Mouse (Mus musculus): Measurements from ENCODE around the gene Msi2. TPM values are rescaled to one million over a fixed set of nuclear protein-coding genes. Genes with fewer than 3 reads are reported as not detected.

Msi2 gene
- polyA plus RNA-seq, 1 experiment = 6.7 TPM

- no peak for DNase-seq (ENCODE audit: low read depth, low spot score)
- WGBS = 47% methylated on average over 3 of the region's 3 CpGs
Observed at GRCm38 (mm10) chr11:88600194-88600593, 118.1 kb downstream of the Msi2 start.

- 19% methylated on average over 17 of the region's 17 CpGs for WGBS
- DNase-seq (ENCODE audit: low read depth, low spot score) = no peak
Observed at GRCm38 (mm10) chr11:88599332-88600130, 118.8 kb downstream of the Msi2 start.

- DNase-seq (ENCODE audit: low read depth, low spot score) = no peak
- 24% methylated on average over 3 of the region's 3 CpGs for whole genome bisulfite sequencing
Observed at GRCm38 (mm10) chr11:88598848-88599175, 119.5 kb downstream of the Msi2 start.

- WGBS = 75% methylated on average over 11 of the region's 11 CpGs
- DNase-seq (ENCODE audit: low read depth, low spot score) = no peak
Observed at GRCm38 (mm10) chr11:88598150-88598847, 120.0 kb downstream of the Msi2 start.

- 67% methylated on average over 4 of the region's 4 CpGs for WGBS
- no peak for DNase-seq (ENCODE audit: low read depth, low spot score)
Observed at GRCm38 (mm10) chr11:88595616-88596015, 122.7 kb downstream of the Msi2 start.

- WGBS = 75% methylated on average over 13 of the region's 13 CpGs
Observed at GRCm38 (mm10) chr11:88594804-88595611, 123.3 kb downstream of the Msi2 start.

GRCm38 (mm10) chr11:88594010-88594409 is 124.3 kb downstream of the Msi2 start:
- WGBS = 49% methylated on average over 8 of the region's 8 CpGs
- no peak for DNase-seq (ENCODE audit: low read depth, low spot score)

More at GRCm38 (mm10) chr11:88594804-88595611, 123.3 kb downstream of the Msi2 start:
- no peak for DNase-seq (ENCODE audit: low read depth, low spot score)

GRCm38 (mm10) chr11:88592099-88592498 is 126.2 kb downstream of the Msi2 start:
- no peak for DNase-seq (ENCODE audit: low read depth, low spot score)
- WGBS = 94% methylated on average over 8 of the region's 8 CpGs

GRCm38 (mm10) chr11:88590647-88591046 is 127.7 kb downstream of the Msi2 start:
- DNase-seq (ENCODE audit: low read depth, low spot score) = no peak
- 66% methylated on average over 5 of the region's 5 CpGs for WGBS

GRCm38 (mm10) chr11:88589641-88590040 is 128.7 kb downstream of the Msi2 start:
- no peak for DNase-seq (ENCODE audit: low read depth, low spot score)
- 78% methylated on average over 6 of the region's 6 CpGs for WGBS

GRCm38 (mm10) chr11:88588688-88589210 is 129.6 kb downstream of the Msi2 start:
- 88% methylated on average over 9 of the region's 9 CpGs for WGBS
- DNase-seq (ENCODE audit: low read depth, low spot score) = no peak

- DNase-seq (ENCODE audit: low read depth, low spot score) = no peak
- 87% methylated on average over 5 of the region's 5 CpGs for WGBS
Observed at GRCm38 (mm10) chr11:88587710-88588109, 130.6 kb downstream of the Msi2 start.

- WGBS = 70% methylated on average over 2 of the region's 2 CpGs
- DNase-seq (ENCODE audit: low read depth, low spot score) = no peak
Observed at GRCm38 (mm10) chr11:88585880-88586279, 132.4 kb downstream of the Msi2 start.

- no peak for DNase-seq (ENCODE audit: low read depth, low spot score)
- 64% methylated on average over 10 of the region's 10 CpGs for WGBS
Observed at GRCm38 (mm10) chr11:88585171-88585632, 133.1 kb downstream of the Msi2 start.

- WGBS = 51% methylated on average over 6 of the region's 6 CpGs
Observed at GRCm38 (mm10) chr11:88583866-88584265, 134.4 kb downstream of the Msi2 start.

GRCm38 (mm10) chr11:88583259-88583833 is 135.0 kb downstream of the Msi2 start:
- 55% methylated on average over 8 of the region's 8 CpGs for WGBS

More at GRCm38 (mm10) chr11:88583866-88584265, 134.4 kb downstream of the Msi2 start:
- DNase-seq (ENCODE audit: low read depth, low spot score) = no peak

GRCm38 (mm10) chr11:88582781-88583180 is 135.5 kb downstream of the Msi2 start:
- 45% methylated on average over 7 of the region's 7 CpGs for WGBS
- DNase-seq (ENCODE audit: low read depth, low spot score) = no peak

More at GRCm38 (mm10) chr11:88583259-88583833, 135.0 kb downstream of the Msi2 start:
- no peak for DNase-seq (ENCODE audit: low read depth, low spot score)

- 63% methylated on average over 13 of the region's 13 CpGs for WGBS
- no peak for DNase-seq (ENCODE audit: low read depth, low spot score)
Observed at GRCm38 (mm10) chr11:88582021-88582707, 136.1 kb downstream of the Msi2 start.

- no peak for DNase-seq (ENCODE audit: low read depth, low spot score)
- WGBS = 79% methylated on average over 7 of the region's 7 CpGs
Observed at GRCm38 (mm10) chr11:88581375-88581774, 136.9 kb downstream of the Msi2 start.
